8 mouse cellular contexts compared by ENCODE assay signal in genomic region chr11:4266271-4267201, GRCm38 (mm10). TPM values are rescaled to one million over a fixed set of nuclear protein-coding genes. Genes with fewer than 3 reads are reported as not detected.
DNase-seq lines count a peak whose midpoint lies in the region; ATAC-seq and TF ChIP-seq lines count a peak whose summit lies in the region.

No protein-coding gene starts in this region.

- peak overlapping the region; percentile 94 for H3K4me2 ChIP-seq in forebrain, embryonic 15.5 days (replicated peaks)
- peak overlapping the region; percentile 88 for H3K4me2 ChIP-seq in intestine, embryonic 14.5 days (ENCODE audit: low read length)
- H3K4me2 ChIP-seq in neural tube, embryonic 15.5 days = peak overlapping the region; percentile 99

- no peak overlapping the region for H3K27ac ChIP-seq in forebrain, embryonic 15.5 days (replicated peaks)
- no peak overlapping the region for H3K27ac ChIP-seq in intestine, embryonic 14.5 days (ENCODE audit: low read depth)
- H3K27ac ChIP-seq in neural tube, embryonic 15.5 days (replicated peaks) = no peak overlapping the region

- peak overlapping the region; percentile 48 for H3K4me3 ChIP-seq in forebrain, embryonic 15.5 days
- peak overlapping the region; percentile 54 for H3K4me3 ChIP-seq in intestine, embryonic 14.5 days (ENCODE audit: low read depth, low read length)
- peak overlapping the region; percentile 51 for H3K4me3 ChIP-seq in neural tube, embryonic 15.5 days (replicated peaks)

- H3K4me1 ChIP-seq in forebrain, embryonic 15.5 days = peaks cover 20% of the 10 kb centered on the region
- H3K4me1 ChIP-seq in intestine, embryonic 14.5 days (replicated peaks; ENCODE audit: control insufficient read depth, insufficient read depth, low read length) = peaks cover 29% of the 10 kb centered on the region
- H3K4me1 ChIP-seq in neural tube, embryonic 15.5 days = peaks cover 27% of the 10 kb centered on the region

- CTCF ChIA-PET in Patski (lab: Charles Lee) = interaction anchor here (0.7 to 1.8 kb wide), 6 partner anchors 13 to 36 kb away, joined by 3 to 6 read pairs (median 4); no protein-coding TSS in a partner anchor

- POLR2A ChIA-PET in Patski (lab: Charles Lee) = interaction anchor here (0.7 to 1.5 kb wide), 7 partner anchors 15 to 73 kb away, joined by 3 to 7 read pairs (median 5); no protein-coding TSS in a partner anchor

- ATAC-seq in Patski = peak; percentile 15
- 0 out of 2 replicates have a peak, but pooled peaks have one; percentile 31 for ATAC-seq in forebrain, embryonic 15.5 days (replicated peaks)
- peak; percentile 53 for ATAC-seq in intestine, embryonic 14.5 days (replicated peaks; ENCODE audit: low FRiP score, low TSS enrichment, low read depth)
- 0 out of 2 replicates have a peak, but pooled peaks have one; percentile 40 for ATAC-seq in neural tube, embryonic 15.5 days (ENCODE audit: low FRiP score)

- in situ Hi-C loops in Patski (cut with MboI; ENCODE audit: low pct_unique_long_range_greater_than_20kb) = no loop called here

- no peak for TF ChIP-seq CTCF in Patski (IDR thresholded peaks at IDR 0.05)

- peak overlapping the region; percentile 40 for H3K9ac ChIP-seq in forebrain, embryonic 15.5 days (replicated peaks)
- peak overlapping the region; percentile 45 for H3K9ac ChIP-seq in intestine, embryonic 14.5 days (ENCODE audit: low read length)
- H3K9ac ChIP-seq in neural tube, embryonic 15.5 days (replicated peaks) = peak overlapping the region; percentile 49

- H3K9me3 ChIP-seq in forebrain, embryonic 15.5 days = no peaks in the 10 kb centered on the region
- no peaks in the 10 kb centered on the region for H3K9me3 ChIP-seq in intestine, embryonic 14.5 days (ENCODE audit: control insufficient read depth, low read length)
- no peaks in the 10 kb centered on the region for H3K9me3 ChIP-seq in neural tube, embryonic 15.5 days (replicated peaks)

- DNase-seq in cerebellum, postnatal 14 days = peak; percentile 59 to 65
- DNase-seq in cerebellum, adult 9-10 months = no peak
- DNase-seq in Patski (ENCODE audit: low read depth, low spot score) = no peak
- peak; percentile 82 for DNase-seq in intestine, embryonic 14.5 days (ENCODE audit: low spot score)
- peak; percentile 53 to 60 for DNase-seq in lung, adult 18-20 months
- DNase-seq in thymus, postnatal 25 days = no peak

- 1% methylated on average over 61 of the region's 61 CpGs for WGBS in forebrain, embryonic 15.5 days
- under 1% methylated on average over 55 of the region's 61 CpGs for WGBS in intestine, embryonic 14.5 days
- under 1% methylated on average over 60 of the region's 61 CpGs for WGBS in neural tube, embryonic 15.5 days

- no peaks in the 10 kb centered on the region for H3K27me3 ChIP-seq in Patski
- H3K27me3 ChIP-seq in forebrain, embryonic 15.5 days = peaks cover 28% of the 10 kb centered on the region
- H3K27me3 ChIP-seq in intestine, embryonic 14.5 days (replicated peaks; ENCODE audit: control insufficient read depth, insufficient read depth, low read length) = peaks cover 45% of the 10 kb centered on the region
- H3K27me3 ChIP-seq in neural tube, embryonic 15.5 days (replicated peaks) = peaks cover 58% of the 10 kb centered on the region

- no peaks in the 10 kb centered on the region for H3K36me3 ChIP-seq in forebrain, embryonic 15.5 days
- no peaks in the 10 kb centered on the region for H3K36me3 ChIP-seq in intestine, embryonic 14.5 days (ENCODE audit: control insufficient read depth, insufficient read depth, low read length)
- H3K36me3 ChIP-seq in neural tube, embryonic 15.5 days = no peaks in the 10 kb centered on the region

RNA-seq across cellular contexts. Expression of gene Lif, which starts 9.2 kb away (rescaled TPM):
- polyA plus RNA-seq in Patski (2021) = 31.3 TPM
- polyA plus RNA-seq in forebrain, embryonic 15.5 days (2015; fragmentation: Nextera tagmentation; extraction: Ambion mirVana) = not detected in 2 replicates
- 0.05 and 0.11 TPM in 2 replicates for polyA plus RNA-seq in intestine, embryonic 14.5 days (2014; fragmentation: Nextera tagmentation; extraction: Ambion mirVana)
- polyA plus RNA-seq in neural tube, embryonic 15.5 days (2015; fragmentation: Nextera tagmentation; extraction: Ambion mirVana) = 0.04 and 0.11 TPM in 2 replicates

RNA-seq across cellular contexts. Expression of gene Osm, which starts 30.3 kb away (rescaled TPM):
- polyA plus RNA-seq in Patski (2021) = not detected
- not detected in 2 replicates for polyA plus RNA-seq in forebrain, embryonic 15.5 days (2015; fragmentation: Nextera tagmentation; extraction: Ambion mirVana)
- not detected in 2 replicates for polyA plus RNA-seq in intestine, embryonic 14.5 days (2014; fragmentation: Nextera tagmentation; extraction: Ambion mirVana)
- 0.73 TPM in 1 of 2 replicates, not detected in the other for polyA plus RNA-seq in neural tube, embryonic 15.5 days (2015; fragmentation: Nextera tagmentation; extraction: Ambion mirVana)

RNA-seq across cellular contexts. Expression of gene Castor1, which starts 48.5 kb away (rescaled TPM):
- polyA plus RNA-seq in Patski (2021) = 0.35 TPM
- 1.4 and 1.5 TPM in 2 replicates for polyA plus RNA-seq in forebrain, embryonic 15.5 days (2015; fragmentation: Nextera tagmentation; extraction: Ambion mirVana)
- polyA plus RNA-seq in intestine, embryonic 14.5 days (2014; fragmentation: Nextera tagmentation; extraction: Ambion mirVana) = 1.3 and 2.0 TPM in 2 replicates
- 5.5 and 17.4 TPM in 2 replicates for polyA plus RNA-seq in neural tube, embryonic 15.5 days (2015; fragmentation: Nextera tagmentation; extraction: Ambion mirVana)

Comparison
In these comparisons a context has a peak if more than half of its experiments do, and no peak if none do; other contexts are left out.
1. DNase-seq: peak in cerebellum, postnatal 14 days (2 of 2), intestine, embryonic 14.5 days (single experiment) and lung, adult 18-20 months (2 of 2); none in cerebellum, adult 9-10 months (single experiment), Patski (single experiment) and thymus, postnatal 25 days (single experiment).
2. RNA of gene Lif, which starts 9.2 kb away (polyA plus RNA-seq): 31.3 TPM in Patski (single experiment); 0.05 to 0.11 TPM in intestine, embryonic 14.5 days, 0.04 to 0.11 TPM in neural tube, embryonic 15.5 days and not detected in forebrain, embryonic 15.5 days; every median in the first group is over 10 times any median in the second.
3. Peak in every context shown above with its lines, with median percentiles within 50 percentile points of each other: ATAC-seq, H3K4me2 ChIP-seq, H3K4me3 ChIP-seq and H3K9ac ChIP-seq.